Mouse (Mus musculus) CH12.LX (cell line): ENCODE data around the gene Zfp385c. TPM values are rescaled to one million over a fixed set of nuclear protein-coding genes. Genes with fewer than 3 reads are reported as not detected.

Experiments
- DNase-seq: peaks from one replicate; pipeline ENCODE4 v3.0.0-alpha.2; 2013; ENCODE audit errors: extremely low read depth
- H3K27ac ChIP-seq: 2 replicates; pipeline ENCODE4 v1.5.1; 2012; ENCODE audit warnings: low read depth, mild to moderate bottlenecking, control low read depth, moderate library complexity; ENCODE audit not compliant: insufficient read depth
- H3K27me3 ChIP-seq: replicated peaks from 2 replicates; pipeline ENCODE3; 2012; ENCODE audit warnings: inconsistent platforms
- H3K36me3 ChIP-seq, 2 experiments: replicated peaks in 1 of 2; 2 replicates each; pipeline versions ENCODE3 to v1.6.1; 2012; ENCODE audit warnings: inconsistent platforms in 1 of 2, low read length in 1 of 2, mild to moderate bottlenecking in 1 of 2, mixed read lengths in 1 of 2, moderate library complexity in 1 of 2; ENCODE audit not compliant: control insufficient read depth in 1 of 2, insufficient read depth in 1 of 2
- H3K4me1 ChIP-seq, 2 experiments: 2 replicates each; pipeline ENCODE4 v1.6.1; 2012; ENCODE audit warnings: inconsistent platforms in 1 of 2, moderate library complexity in 1 of 2; ENCODE audit not compliant: insufficient read depth in 2 of 2, control insufficient read depth in 1 of 2
- H3K4me2 ChIP-seq: 2 replicates; pipeline ENCODE4 v1.6.1; 2012; ENCODE audit warnings: low read depth, mild to moderate bottlenecking, control low read depth; ENCODE audit not compliant: poor library complexity, insufficient read depth, severe bottlenecking
- H3K4me3 ChIP-seq, 3 experiments: fragments of 150-350 bp in 1 of 3; sonication (generic) in 1 of 3; replicated peaks in 1 of 3; 2 replicates each; pipeline versions ENCODE3 to v1.5.1; 2011 to 2012; ENCODE audit warnings: low read depth in 2 of 3, low read length in 2 of 3, mild to moderate bottlenecking in 2 of 3, moderate library complexity in 2 of 3, control low read depth in 1 of 3, improper control_type of control experiment in 1 of 3, inconsistent platforms in 1 of 3, mixed read lengths in 1 of 3; ENCODE audit not compliant: poor library complexity in 1 of 3
- H3K79me2 ChIP-seq: replicated peaks from 2 replicates; pipeline ENCODE4 v1.6.1; 2012; ENCODE audit warnings: mild to moderate bottlenecking, moderate library complexity; ENCODE audit not compliant: control insufficient read depth, poor library complexity, insufficient read depth, severe bottlenecking; ENCODE audit errors: extremely low read depth
- H3K9ac ChIP-seq: 2 replicates; pipeline ENCODE4 v1.6.1; 2012; ENCODE audit warnings: low read depth, mild to moderate bottlenecking, control low read depth, moderate library complexity; ENCODE audit not compliant: insufficient read depth
- H3K9me3 ChIP-seq: replicated peaks from 2 replicates; pipeline ENCODE3; 2012; ENCODE audit warnings: low read length, inconsistent platforms, mixed read lengths
- BHLHE40 ChIP-seq: IDR thresholded peaks from 2 replicates; pipeline ENCODE4 v1.6.1; 2011; ENCODE audit warnings: mild to moderate bottlenecking, low read depth, low read length, improper control_type of control experiment
- CHD1 ChIP-seq: IDR thresholded peaks from 2 replicates; pipeline ENCODE4 v1.6.1; 2012; ENCODE audit warnings: low read depth, low read length, improper control_type of control experiment, inconsistent platforms
- CHD2 ChIP-seq: IDR thresholded peaks from 2 replicates; pipeline ENCODE4 v1.6.1; 2011; ENCODE audit warnings: low read length, improper control_type of control experiment
- CTCF ChIP-seq, 2 experiments: IDR thresholded peaks in 1 of 2; conservative IDR thresholded peaks in 1 of 2; 2 replicates each; pipeline ENCODE4 v1.5.1; 2011 to 2012; ENCODE audit warnings: low read depth in 2 of 2, low read length in 2 of 2, improper control_type of control experiment in 1 of 2, inconsistent platforms in 1 of 2, mild to moderate bottlenecking in 1 of 2, moderate library complexity in 1 of 2
- E2F4 ChIP-seq: IDR thresholded peaks from 2 replicates; pipeline ENCODE4 v1.6.1; 2011; ENCODE audit warnings: low read depth, low read length, improper control_type of control experiment; ENCODE audit not compliant: insufficient replicate concordance
- ELF1 ChIP-seq: IDR thresholded peaks from 2 replicates; pipeline ENCODE4 v1.6.1; 2014; ENCODE audit warnings: low read depth, mild to moderate bottlenecking, inconsistent platforms, low read length, improper control_type of control experiment
- EP300 ChIP-seq: IDR thresholded peaks from 2 replicates; pipeline ENCODE4 v1.6.1; 2011; ENCODE audit warnings: low read length, improper control_type of control experiment
- ETS1 ChIP-seq: conservative IDR thresholded peaks from 2 replicates; pipeline ENCODE4 v1.6.1; 2012; ENCODE audit warnings: low read depth, mild to moderate bottlenecking, inconsistent platforms, low read length, improper control_type of control experiment, moderate library complexity
- GABPA ChIP-seq: IDR thresholded peaks from 2 replicates; pipeline ENCODE4 v1.6.1; 2012; ENCODE audit warnings: low read depth, low read length, improper control_type of control experiment, inconsistent platforms; ENCODE audit not compliant: insufficient replicate concordance
- HCFC1 ChIP-seq: IDR thresholded peaks from 2 replicates; pipeline ENCODE4 v1.6.1; 2012; ENCODE audit warnings: low read depth, mild to moderate bottlenecking, inconsistent platforms, low read length, improper control_type of control experiment
- IRF4 ChIP-seq: IDR thresholded peaks from 2 replicates; pipeline ENCODE4 v1.6.1; 2014; ENCODE audit warnings: low read depth, mild to moderate bottlenecking, inconsistent platforms, low read length, improper control_type of control experiment
- JUN ChIP-seq: IDR thresholded peaks from 2 replicates; pipeline ENCODE4 v1.6.1; 2011; ENCODE audit warnings: low read depth, mild to moderate bottlenecking, low read length, improper control_type of control experiment, moderate library complexity; ENCODE audit not compliant: insufficient read depth
- JUND ChIP-seq: conservative IDR thresholded peaks from 2 replicates; pipeline ENCODE4 v1.6.1; 2011; ENCODE audit warnings: low read depth, low read length, improper control_type of control experiment
- KAT2A ChIP-seq: IDR thresholded peaks from 2 replicates; pipeline ENCODE4 v1.6.1; 2012; ENCODE audit warnings: low read length, improper control_type of control experiment, inconsistent platforms; ENCODE audit not compliant: insufficient replicate concordance
- MAFK ChIP-seq: IDR thresholded peaks from 2 replicates; pipeline ENCODE4 v1.6.1; 2011; ENCODE audit warnings: low read length, improper control_type of control experiment; ENCODE audit not compliant: insufficient replicate concordance
- MAX ChIP-seq: IDR thresholded peaks from 2 replicates; pipeline ENCODE4 v1.6.1; 2011; ENCODE audit warnings: low read length, improper control_type of control experiment
- MAZ ChIP-seq: IDR thresholded peaks from 2 replicates; pipeline ENCODE4 v1.6.1; 2012; ENCODE audit warnings: low read depth, mild to moderate bottlenecking, inconsistent platforms, low read length, improper control_type of control experiment, moderate library complexity
- MEF2A ChIP-seq: IDR thresholded peaks from 2 replicates; pipeline ENCODE4 v1.6.1; 2014; ENCODE audit warnings: low read depth, mild to moderate bottlenecking, inconsistent platforms, low read length, improper control_type of control experiment, borderline replicate concordance
- MXI1 ChIP-seq: IDR thresholded peaks from 2 replicates; pipeline ENCODE4 v1.6.1; 2011; ENCODE audit warnings: mild to moderate bottlenecking, low read depth, low read length, improper control_type of control experiment
- MYC ChIP-seq: IDR thresholded peaks from 2 replicates; pipeline ENCODE4 v1.6.1; 2011; ENCODE audit warnings: low read depth, mild to moderate bottlenecking, improper control_type of control experiment, low read length
- NELFE ChIP-seq: IDR thresholded peaks from 2 replicates; pipeline ENCODE4 v1.6.1; 2011; ENCODE audit warnings: low read depth, low read length, improper control_type of control experiment
- NRF1 ChIP-seq: IDR thresholded peaks from 2 replicates; pipeline ENCODE4 v1.6.1; 2014; ENCODE audit warnings: low read depth, mild to moderate bottlenecking, inconsistent platforms, low read length, improper control_type of control experiment, moderate library complexity
- PAX5 ChIP-seq: IDR thresholded peaks from 2 replicates; pipeline ENCODE4 v1.6.1; 2012; ENCODE audit warnings: low read length, inconsistent platforms, mixed read lengths
- POLR2A ChIP-seq: IDR thresholded peaks from 2 replicates; pipeline ENCODE4 v1.6.1; 2011; ENCODE audit warnings: low read depth, mild to moderate bottlenecking, improper control_type of control experiment, low read length
- POLR2AphosphoS2 ChIP-seq: IDR thresholded peaks from 2 replicates; pipeline ENCODE4 v1.6.1; 2011; ENCODE audit warnings: low read depth, low read length, improper control_type of control experiment
- RAD21 ChIP-seq: IDR thresholded peaks from 2 replicates; pipeline ENCODE4 v1.6.1; 2011; ENCODE audit warnings: low read depth, mild to moderate bottlenecking, low read length, improper control_type of control experiment, moderate library complexity
- RCOR1 ChIP-seq: conservative IDR thresholded peaks from 2 replicates; pipeline ENCODE4 v1.6.1; 2012; ENCODE audit warnings: low read depth, mild to moderate bottlenecking, inconsistent platforms, low read length, improper control_type of control experiment
- SIN3A ChIP-seq: IDR thresholded peaks from 2 replicates; pipeline ENCODE4 v1.6.1; 2012; ENCODE audit warnings: low read length, improper control_type of control experiment, inconsistent platforms
- SMC3 ChIP-seq: IDR thresholded peaks from 2 replicates; pipeline ENCODE4 v1.6.1; 2011; ENCODE audit warnings: low read depth, low read length, improper control_type of control experiment
- TBP ChIP-seq: conservative IDR thresholded peaks from 2 replicates; pipeline ENCODE4 v1.6.1; 2011; ENCODE audit warnings: low read depth, low read length, improper control_type of control experiment
- TCF12 ChIP-seq: IDR thresholded peaks from 2 replicates; pipeline ENCODE4 v1.6.1; 2014; ENCODE audit warnings: low read depth, mild to moderate bottlenecking, inconsistent platforms, low read length, improper control_type of control experiment
- UBTF ChIP-seq: IDR thresholded peaks from 2 replicates; pipeline ENCODE4 v1.6.1; 2012; ENCODE audit warnings: low read depth, mild to moderate bottlenecking, inconsistent platforms, low read length, improper control_type of control experiment, moderate library complexity
- USF1 ChIP-seq: IDR thresholded peaks from 2 replicates; pipeline ENCODE4 v1.6.1; 2014; ENCODE audit warnings: low read depth, mild to moderate bottlenecking, inconsistent platforms, low read length, improper control_type of control experiment
- USF2 ChIP-seq: conservative IDR thresholded peaks from 2 replicates; pipeline ENCODE4 v1.6.1; 2011; ENCODE audit warnings: low read depth, low read length, improper control_type of control experiment
- ZC3H11A ChIP-seq: IDR thresholded peaks from 2 replicates; pipeline ENCODE4 v1.6.1; 2012; ENCODE audit warnings: low read depth, mild to moderate bottlenecking, inconsistent platforms, low read length, improper control_type of control experiment
- ZKSCAN1 ChIP-seq: IDR thresholded peaks from 2 replicates; pipeline ENCODE4 v1.6.1; 2012; ENCODE audit warnings: low read depth, inconsistent platforms, low read length, improper control_type of control experiment, borderline replicate concordance
- ZMIZ1 ChIP-seq: IDR thresholded peaks from 2 replicates; pipeline ENCODE4 v1.6.1; 2012; ENCODE audit warnings: low read depth, mild to moderate bottlenecking, inconsistent platforms, low read length, improper control_type of control experiment
- ZNF384 ChIP-seq: IDR thresholded peaks from 2 replicates; pipeline ENCODE4 v1.6.1; 2012; ENCODE audit warnings: low read depth, low read length, improper control_type of control experiment, inconsistent platforms
- dilution Hi-C: fragments of 300-500 bp; cut with MboI; formaldehyde crosslinking; loops from 2 replicates; pipeline ENCODE4 v1.14.3; 2020; ENCODE audit warnings: low sequenced_read_pairs; ENCODE audit not compliant: extremely low pct_unique_long_range_greater_than_20kb, extremely low pct_ligation_motif_present
- in situ Hi-C: fragments of 300-500 bp; cut with MboI; formaldehyde crosslinking; loops from 3 replicates; pipeline ENCODE4 v1.14.3; 2019; ENCODE audit warnings: low sequenced_read_pairs, low pct_ligation_motif_present, low pct_unique_long_range_greater_than_20kb, mixed read lengths
- polyA plus RNA-seq: library from polyadenylated mRNA; unstranded; fragments of >175 nt; gene quantifications from 2 replicates; pipeline ENCODE4 v1.2.1, GENCODE M21; 2012; ENCODE audit warnings: low read depth; ENCODE audit not compliant: insufficient read length
- total RNA-seq, 2 experiments: library from RNA; depleted of rRNA; stranded (reverse); fragments of 300-350 nt in 1 of 2; fragments of >200 nt in 1 of 2; gene quantifications; 2 replicates each; pipeline ENCODE4 v1.2.3; 2012 to 2014

Zfp385c gene
- total and polyA plus RNA-seq, 3 experiments = 0.08 to 0.14 TPM; not detected in 1

DNA sequence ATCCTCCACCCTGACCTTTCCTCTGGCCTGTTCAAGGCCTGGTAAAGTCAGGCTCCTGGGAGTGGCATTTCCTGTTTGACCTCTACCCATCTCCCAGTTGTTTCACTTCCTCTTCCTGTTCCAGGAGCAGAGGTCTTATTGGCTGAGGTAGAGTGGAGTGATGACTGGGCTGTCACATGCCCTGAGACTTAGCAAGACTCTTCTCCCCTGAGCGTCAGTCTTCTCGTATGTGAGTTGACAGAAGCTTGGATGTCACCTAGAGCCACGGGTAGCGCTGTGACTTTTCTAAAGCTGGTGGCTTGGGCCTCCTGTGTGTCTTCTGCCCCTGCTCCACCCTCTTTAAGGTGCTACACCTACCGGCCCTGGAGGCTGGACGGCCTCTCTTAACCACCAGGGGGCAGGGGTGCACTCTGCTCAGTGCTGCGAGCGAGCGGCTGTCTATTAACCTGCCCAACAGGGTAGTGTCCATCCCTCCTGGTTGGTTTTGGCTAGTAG lies 65.5 kb downstream of the Zfp385c start:
- peak; percentile 83 for TF ChIP-seq ZMIZ1
- peak; percentile 93 for TF ChIP-seq TCF12
- peak; percentile 57; the same call in 1 of the 2 replicates for TF ChIP-seq JUND
- no peak for TF ChIP-seq GABPA
- TF ChIP-seq RAD21 = peak; percentile 82
- TF ChIP-seq ZKSCAN1 = no peak
- peak; percentile 36 for TF ChIP-seq JUN
- peak; percentile 87 for TF ChIP-seq EP300
- TF ChIP-seq MAX = peak; percentile 92
- peak; percentile 90 for TF ChIP-seq NELFE
- TF ChIP-seq E2F4 = 0 out of 2 replicates have a peak, but pooled peaks have one; percentile 29
- TF ChIP-seq ETS1 = peak; percentile 67; the same call in 1 of the 2 replicates
- TF ChIP-seq ZC3H11A = peak; percentile 36; the same call in 1 of the 2 replicates
- peak; percentile 91 for TF ChIP-seq USF1
- TF ChIP-seq CHD1 = no peak
- peak; percentile 77 for TF ChIP-seq BHLHE40
- peak; percentile 98 for TF ChIP-seq ELF1
- TF ChIP-seq UBTF = no peak
- TF ChIP-seq MYC = peak; percentile 94
- TF ChIP-seq RCOR1 = peak; percentile 84; the same call in 1 of the 2 replicates
- peak; percentile 82; the same call in 1 of the 2 replicates for TF ChIP-seq KAT2A
- TF ChIP-seq MAFK = no peak
- peak; percentile 61 to 99 for TF ChIP-seq CTCF (conservative IDR thresholded peaks at IDR 0.05 in 1 of 2, IDR thresholded peaks at IDR 0.05 in 1 of 2; ENCODE audit: low read depth in 2 of 2, low read length in 2 of 2)
- TF ChIP-seq CHD2 = peak; percentile 83
- no peak for TF ChIP-seq MAZ
- peak; percentile 95 for TF ChIP-seq SMC3
- no peak for TF ChIP-seq PAX5
- peak; percentile 89 for TF ChIP-seq SIN3A
- no peak for TF ChIP-seq ZNF384
- no peak for TF ChIP-seq NRF1
- peak; percentile 95 for TF ChIP-seq TBP
- TF ChIP-seq MXI1 = peak; percentile 77; the same call in 1 of the 2 replicates
- peak; percentile 96 for TF ChIP-seq IRF4
- TF ChIP-seq MEF2A = peak; percentile 67; the same call in 1 of the 2 replicates
- TF ChIP-seq POLR2A = peak; percentile 96
- peak; percentile 88 for TF ChIP-seq USF2
- TF ChIP-seq HCFC1 = peak; percentile 78
- peak; percentile 78; the same call in 1 of the 2 replicates for TF ChIP-seq POLR2AphosphoS2
- in situ Hi-C loops = loop anchor here (5.0 kb wide), 1 partner anchor 71 kb away; no protein-coding TSS in a partner anchor
- dilution Hi-C loops = no loop called here
- Histone ChIP-seq H3K9me3 (no peaks in the 10 kb centered on the region), H3K4me2 (peak overlapping the region; percentile 60), H3K79me2 (peaks cover 2% of the 10 kb centered on the region; the same call in 1 of the 2 replicates), H3K36me3 (peaks cover 22 to 37% of the 10 kb centered on the region in 2 experiments), H3K9ac (peak overlapping the region; percentile 23), H3K4me3 (peak overlapping the region in 2 of 3 experiments; percentile 4 to 36), H3K4me1 (peaks cover 30 to 69% of the 10 kb centered on the region in 2 experiments), H3K27me3 (peaks cover 5% of the 10 kb centered on the region), H3K27ac (peak overlapping the region; percentile 88)
- peak; percentile 98 for DNase-seq
